ENCODE assay signal across 19 mouse cellular contexts in genomic region chr11:109107518-109108205, GRCm38 (mm10). TPM values are rescaled to one million over a fixed set of nuclear protein-coding genes. Genes with fewer than 3 reads are reported as not detected.
DNase-seq lines count a peak whose midpoint lies in the region; ATAC-seq lines count a peak whose summit lies in the region.
"Had no signal": no experiment of that assay in that cellular context is flagged by ENCODE, and none has a peak within 500 bp of the region (broad histone marks: within the 10 kb centered on the region; RNA-seq: fewer than 3 reads in every experiment).

No protein-coding gene starts in this region.

- H3K36me3 ChIP-seq in hindbrain, embryonic 14.5 days (replicated peaks; ENCODE audit: control insufficient read depth, insufficient read depth): no peaks in the 10 kb centered on the region
- H3K36me3 ChIP-seq in midbrain, embryonic 14.5 days (ENCODE audit: control insufficient read depth, insufficient read depth, low read length): no peaks in the 10 kb centered on the region
- H3K36me3 ChIP-seq: G1E; liver, embryonic 13.5 days had no signal

- DNase-seq in thymus, postnatal 4 days: peak; percentile 24
- no peak for DNase-seq in thymus, adult 18-20 months
- DNase-seq in hindbrain, embryonic 14.5 days (ENCODE audit: low spot score): no peak
- no peak for DNase-seq in midbrain, embryonic 14.5 days
- DNase-seq in adrenal gland, postnatal 10 days: no peak
- no peak for DNase-seq in left cerebral cortex, postnatal 4 days
- no peak for DNase-seq in lung, postnatal 25 days (ENCODE audit: low spot score)
- DNase-seq in left cerebral cortex, adult 9 months (ENCODE audit: low spot score in 2 of 2): no peak
- DNase-seq: adrenal gland, postnatal 25 days; heart, postnatal 36 days; kidney, adult 2 months; liver, embryonic 13.5 days; lung, postnatal 10 days had no signal

- H3K9me3 ChIP-seq in hindbrain, embryonic 14.5 days (ENCODE audit: control insufficient read depth, low read length): no peaks in the 10 kb centered on the region
- H3K9me3 ChIP-seq in midbrain, embryonic 14.5 days (ENCODE audit: control insufficient read depth, low read length): no peaks in the 10 kb centered on the region
- H3K9me3 ChIP-seq: liver, embryonic 13.5 days had no signal

- ATAC-seq in hindbrain, embryonic 14.5 days (ENCODE audit: low FRiP score): no peak
- ATAC-seq in midbrain, embryonic 14.5 days (ENCODE audit: low FRiP score, low TSS enrichment): no peak

- H3K4me3 ChIP-seq in hindbrain, embryonic 14.5 days (replicated peaks; ENCODE audit: low read length): no peak overlapping the region
- H3K4me3 ChIP-seq in midbrain, embryonic 14.5 days (replicated peaks; ENCODE audit: low read depth, low read length): no peak overlapping the region
- H3K4me3 ChIP-seq: liver, embryonic 13.5 days had no signal

- intact Hi-C loops in left cerebral cortex, postnatal 4 days (cut with DNase I): no loop called here

- H3K9ac ChIP-seq in hindbrain, embryonic 14.5 days: peak overlapping the region; percentile 2; the same call in 1 of the 2 replicates
- no peak overlapping the region for H3K9ac ChIP-seq in midbrain, embryonic 14.5 days (replicated peaks; ENCODE audit: low read length)
- H3K9ac ChIP-seq: liver, embryonic 13.5 days had no signal

- peak overlapping the region; percentile 82 for H3K27ac ChIP-seq in hindbrain, embryonic 14.5 days
- peak overlapping the region; percentile 56 for H3K27ac ChIP-seq in midbrain, embryonic 14.5 days (replicated peaks; ENCODE audit: low read depth, low read length)
- H3K27ac ChIP-seq: liver, embryonic 13.5 days had no signal

- no peaks in the 10 kb centered on the region for H3K27me3 ChIP-seq in hindbrain, embryonic 14.5 days (ENCODE audit: control insufficient read depth, insufficient read depth, low read length)
- no peaks in the 10 kb centered on the region for H3K27me3 ChIP-seq in midbrain, embryonic 14.5 days (ENCODE audit: control insufficient read depth, insufficient read depth, low read length)
- H3K27me3 ChIP-seq: liver, embryonic 13.5 days had no signal

- 15% methylated on average over 11 of the region's 11 CpGs for WGBS in hindbrain, embryonic 14.5 days
- 23% methylated on average over 11 of the region's 11 CpGs for WGBS in midbrain, embryonic 14.5 days

- H3K4me2 ChIP-seq in hindbrain, embryonic 14.5 days (replicated peaks): no peak overlapping the region
- H3K4me2 ChIP-seq in midbrain, embryonic 14.5 days (ENCODE audit: low read length): no peak overlapping the region
- H3K4me2 ChIP-seq: liver, embryonic 13.5 days had no signal

- peaks cover 32% of the 10 kb centered on the region for H3K4me1 ChIP-seq in hindbrain, embryonic 14.5 days (replicated peaks; ENCODE audit: control insufficient read depth, insufficient read depth, low read length)
- H3K4me1 ChIP-seq in midbrain, embryonic 14.5 days (ENCODE audit: control insufficient read depth, insufficient read depth, low read length): peaks cover 20% of the 10 kb centered on the region
- H3K4me1 ChIP-seq: liver, embryonic 13.5 days had no signal

RNA-seq across cellular contexts. Expression of gene E030025P04Rik, which starts 36.5 kb away (rescaled TPM):
- not detected in 2 replicates for polyA plus RNA-seq in hindbrain, embryonic 14.5 days (2014; fragmentation: Nextera tagmentation; extraction: Ambion mirVana)
- polyA plus RNA-seq in midbrain, embryonic 14.5 days (2014; fragmentation: Nextera tagmentation; extraction: Ambion mirVana): not detected in 2 replicates
- total RNA-seq in adrenal gland, postnatal 10 days (2021): not detected
- total RNA-seq in left cerebral cortex, postnatal 4 days (2021): not detected
- total RNA-seq: adrenal gland, postnatal 25 days; G1E; gastrocnemius, adult 8-10 months; heart, postnatal 36 days; layer of hippocampus, adult 18-20 months; left cerebral cortex, postnatal 10 days had no signal
- polyA plus RNA-seq: cortical plate, adult 2 months; G1E; kidney, adult 2 months; liver, embryonic 13.5 days; stomach, embryonic 14.5 days had no signal
